Mouse (Mus musculus): ENCODE measurements around the gene Wdr74. TPM values are rescaled to one million over a fixed set of nuclear protein-coding genes. Genes with fewer than 3 reads are reported as not detected.

The Wdr74 gene
- polyA plus RNA-seq, 1 experiment: 18.3 TPM

GRCm38 (mm10) chr19:8738911-8739310, 3.3 kb downstream of the Wdr74 start:
- H3K27me3 ChIP-seq (ENCODE audit: control insufficient read depth, insufficient read depth, low read length): no peaks in the 10 kb centered on the region
- no peaks in the 10 kb centered on the region; the same call in 1 of the 2 replicates for H3K36me3 ChIP-seq (ENCODE audit: control insufficient read depth, insufficient read depth, low read length)
- peak overlapping the region; percentile 56 for H3K4me3 ChIP-seq (ENCODE audit: control insufficient read depth, low read depth, low read length)
- H3K4me1 ChIP-seq (ENCODE audit: control insufficient read depth, insufficient read depth, low read length): peaks cover 10% of the 10 kb centered on the region
- TF ChIP-seq CTCF (IDR thresholded peaks at IDR 0.05; ENCODE audit: control insufficient read depth, insufficient read depth, insufficient replicate concordance, low read depth, low read length) (no peak), POLR2A (IDR thresholded peaks at IDR 0.05; ENCODE audit: control insufficient read depth, low read depth, low read length) (no peak)
- no peak overlapping the region for H3K27ac ChIP-seq (ENCODE audit: control insufficient read depth, insufficient read depth, low read depth, low read length)

- peak overlapping the region; percentile 99 for H3K4me3 ChIP-seq (ENCODE audit: control insufficient read depth, low read depth, low read length)
- peaks cover 10% of the 10 kb centered on the region for H3K4me1 ChIP-seq (ENCODE audit: control insufficient read depth, insufficient read depth, low read length)
- no peaks in the 10 kb centered on the region; the same call in 1 of the 2 replicates for H3K36me3 ChIP-seq (ENCODE audit: control insufficient read depth, insufficient read depth, low read length)
- peak overlapping the region; percentile 100 for H3K27ac ChIP-seq (ENCODE audit: control insufficient read depth, insufficient read depth, low read depth, low read length)
- TF ChIP-seq POLR2A (IDR thresholded peaks at IDR 0.05; ENCODE audit: control insufficient read depth, low read depth, low read length) (no peak), CTCF (IDR thresholded peaks at IDR 0.05; ENCODE audit: control insufficient read depth, insufficient read depth, insufficient replicate concordance, low read depth, low read length) (no peak)
- H3K27me3 ChIP-seq (ENCODE audit: control insufficient read depth, insufficient read depth, low read length): no peaks in the 10 kb centered on the region
Measured at GRCm38 (mm10) chr19:8739646-8740045, 4.0 kb downstream of the Wdr74 start.

- Histone ChIP-seq H3K4me3 (ENCODE audit: control insufficient read depth, low read depth, low read length) (peak within 1 kb of the TSS; percentile 99), H3K4me1 (ENCODE audit: control insufficient read depth, insufficient read depth, low read length) (peaks cover 10% of the 10 kb centered on the region), H3K27me3 (ENCODE audit: control insufficient read depth, insufficient read depth, low read length) (no peaks in the 10 kb centered on the region), H3K27ac (ENCODE audit: control insufficient read depth, insufficient read depth, low read depth, low read length) (peak within 1 kb of the TSS; percentile 100), H3K36me3 (ENCODE audit: control insufficient read depth, insufficient read depth, low read length) (no peaks in the 10 kb centered on the region; the same call in 1 of the 2 replicates)
- TF ChIP-seq POLR2A (IDR thresholded peaks at IDR 0.05; ENCODE audit: control insufficient read depth, low read depth, low read length) (peak; percentile 86; the same call in 1 of the 2 replicates), CTCF (IDR thresholded peaks at IDR 0.05; ENCODE audit: control insufficient read depth, insufficient read depth, insufficient replicate concordance, low read depth, low read length) (no peak)
Measured at GRCm38 (mm10) chr19:8740603-8741002, 5.0 kb downstream of the Wdr74 start, which contains the start of gene 1700092M07Rik. Gene 1700092M07Rik (plus strand): TSS chr19:8740718.

- peaks cover 10% of the 10 kb centered on the region for H3K4me1 ChIP-seq (ENCODE audit: control insufficient read depth, insufficient read depth, low read length)
- peak within 1 kb of the TSS; percentile 100 for H3K27ac ChIP-seq (ENCODE audit: control insufficient read depth, insufficient read depth, low read depth, low read length)
- TF ChIP-seq POLR2A (IDR thresholded peaks at IDR 0.05; ENCODE audit: control insufficient read depth, low read depth, low read length) (peak; percentile 70), CTCF (IDR thresholded peaks at IDR 0.05; ENCODE audit: control insufficient read depth, insufficient read depth, insufficient replicate concordance, low read depth, low read length) (0 out of 2 replicates have a peak, but pooled peaks have one; percentile 1)
- no peaks in the 10 kb centered on the region for H3K27me3 ChIP-seq (ENCODE audit: control insufficient read depth, insufficient read depth, low read length)
- H3K4me3 ChIP-seq (ENCODE audit: control insufficient read depth, low read depth, low read length): peak within 1 kb of the TSS; percentile 99
- H3K36me3 ChIP-seq (ENCODE audit: control insufficient read depth, insufficient read depth, low read length): no peaks in the 10 kb centered on the region; the same call in 1 of the 2 replicates
Measured at GRCm38 (mm10) chr19:8741243-8741869, 5.7 kb downstream of the Wdr74 start, which contains the start of gene Stx5a. Gene Stx5a (plus strand): TSS chr19:8741413.

- TF ChIP-seq CTCF (IDR thresholded peaks at IDR 0.05; ENCODE audit: control insufficient read depth, insufficient read depth, insufficient replicate concordance, low read depth, low read length) (no peak), POLR2A (IDR thresholded peaks at IDR 0.05; ENCODE audit: control insufficient read depth, low read depth, low read length) (no peak)
- Histone ChIP-seq H3K4me1 (ENCODE audit: control insufficient read depth, insufficient read depth, low read length) (peaks cover 10% of the 10 kb centered on the region), H3K27me3 (ENCODE audit: control insufficient read depth, insufficient read depth, low read length) (no peaks in the 10 kb centered on the region), H3K27ac (ENCODE audit: control insufficient read depth, insufficient read depth, low read depth, low read length) (peak overlapping the region; percentile 100), H3K36me3 (ENCODE audit: control insufficient read depth, insufficient read depth, low read length) (no peaks in the 10 kb centered on the region; the same call in 1 of the 2 replicates), H3K4me3 (ENCODE audit: control insufficient read depth, low read depth, low read length) (peak overlapping the region; percentile 99)
Measured at GRCm38 (mm10) chr19:8742176-8742575, 6.5 kb downstream of the Wdr74 start.

GRCm38 (mm10) chr19:8745382-8745781, 9.8 kb downstream of the Wdr74 start:
- Histone ChIP-seq H3K36me3 (ENCODE audit: control insufficient read depth, insufficient read depth, low read length) (no peaks in the 10 kb centered on the region; the same call in 1 of the 2 replicates), H3K4me1 (ENCODE audit: control insufficient read depth, insufficient read depth, low read length) (peaks cover 9% of the 10 kb centered on the region)
- TF ChIP-seq POLR2A (IDR thresholded peaks at IDR 0.05; ENCODE audit: control insufficient read depth, low read depth, low read length): no peak
- TF ChIP-seq CTCF (IDR thresholded peaks at IDR 0.05; ENCODE audit: control insufficient read depth, insufficient read depth, insufficient replicate concordance, low read depth, low read length): no peak

GRCm38 (mm10) chr19:8747368-8747767, 11.7 kb downstream of the Wdr74 start:
- no peaks in the 10 kb centered on the region for H3K27me3 ChIP-seq (ENCODE audit: control insufficient read depth, insufficient read depth, low read length)
- H3K4me1 ChIP-seq (ENCODE audit: control insufficient read depth, insufficient read depth, low read length): no peaks in the 10 kb centered on the region
- H3K36me3 ChIP-seq (ENCODE audit: control insufficient read depth, insufficient read depth, low read length): no peaks in the 10 kb centered on the region; the same call in 1 of the 2 replicates
- TF ChIP-seq POLR2A (IDR thresholded peaks at IDR 0.05; ENCODE audit: control insufficient read depth, low read depth, low read length) (no peak), CTCF (IDR thresholded peaks at IDR 0.05; ENCODE audit: control insufficient read depth, insufficient read depth, insufficient replicate concordance, low read depth, low read length) (no peak)
- no peak overlapping the region for H3K4me3 ChIP-seq (ENCODE audit: control insufficient read depth, low read depth, low read length)
- no peak overlapping the region for H3K27ac ChIP-seq (ENCODE audit: control insufficient read depth, insufficient read depth, low read depth, low read length)

More at GRCm38 (mm10) chr19:8745382-8745781, 9.8 kb downstream of the Wdr74 start:
- Histone ChIP-seq H3K27ac (ENCODE audit: control insufficient read depth, insufficient read depth, low read depth, low read length) (no peak overlapping the region), H3K4me3 (ENCODE audit: control insufficient read depth, low read depth, low read length) (no peak overlapping the region), H3K27me3 (ENCODE audit: control insufficient read depth, insufficient read depth, low read length) (no peaks in the 10 kb centered on the region)
